Mouse (Mus musculus) embryonic stem cell, embryonic (primary cell): ENCODE data around the gene Ltv1.

ENCODE experiments used
- CTCF ChIA-PET, 4 experiments: fragments of 300-600 bp in 2 of 4; fragments of 350-600 bp in 2 of 4; sonication (Branson Sonifier 250); formaldehyde crosslinking; loops; one replicate each; lab custom pipeline; 2022; ENCODE audit warnings: inconsistent platforms in 2 of 4; lab: Charles Lee
- POLR2A ChIA-PET, 4 experiments: fragments of 300-600 bp in 2 of 4; fragments of 350-600 bp in 2 of 4; sonication (Branson Sonifier 250); formaldehyde crosslinking; loops; one replicate each; lab custom pipeline; 2022; ENCODE audit warnings: antibody characterized with exemption in 4 of 4, inconsistent platforms in 1 of 4; lab: Charles Lee

The Ltv1 gene

DNA sequence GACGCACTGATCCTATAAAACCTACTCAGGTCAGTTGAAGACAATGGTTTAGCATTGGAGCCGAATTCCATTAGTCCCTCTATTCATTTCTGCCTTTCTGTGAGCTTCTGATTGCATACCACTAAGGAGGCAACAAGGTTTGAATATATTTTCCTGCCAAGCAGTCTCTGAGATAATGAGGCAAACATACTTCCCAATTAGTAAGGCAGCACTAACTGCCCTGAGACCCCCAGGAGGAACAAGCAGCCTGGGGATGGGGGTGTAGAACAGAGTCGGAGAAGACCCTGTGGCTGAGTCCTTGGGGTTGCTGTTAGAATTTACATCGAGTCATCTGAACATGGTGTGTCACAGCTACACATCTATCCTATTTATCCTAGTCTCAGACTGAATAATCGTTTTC is 37.6 kb downstream of the Ltv1 start:
- POLR2A ChIA-PET = interaction anchor here in 1 of 4 experiments (1.1 kb wide), 1 partner anchor 11 kb away, joined by 3 read pairs; no protein-coding TSS in a partner anchor
- CTCF ChIA-PET = no interaction called here

DNA sequence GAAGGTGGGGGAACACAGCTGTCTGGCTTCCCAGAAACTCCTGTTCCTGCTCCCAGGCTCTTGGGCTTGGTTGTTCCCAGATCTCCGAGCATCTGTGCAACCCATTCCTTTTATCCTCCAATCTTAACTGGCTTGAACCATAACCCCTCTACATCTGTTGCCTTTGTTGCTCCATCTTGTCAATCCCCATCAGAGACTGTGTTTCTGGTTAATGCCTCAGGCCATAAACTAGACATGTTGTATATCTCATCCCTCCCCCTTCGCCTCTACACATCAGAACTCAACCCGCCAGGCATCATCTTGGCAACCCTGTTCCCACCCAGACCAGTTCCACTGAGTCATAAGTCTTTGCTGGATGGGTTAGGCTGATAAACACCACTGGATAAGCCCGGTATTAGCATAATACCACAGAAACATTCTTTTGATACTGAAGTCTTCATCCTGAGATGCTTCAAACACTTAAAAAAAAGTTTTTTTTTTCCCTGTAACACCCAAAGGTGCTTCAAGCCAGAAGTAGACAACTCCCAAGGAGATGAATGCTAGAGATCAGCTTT is 40.1 kb downstream of the Ltv1 start:
- POLR2A ChIA-PET = no interaction called here
- CTCF ChIA-PET = no interaction called here

DNA sequence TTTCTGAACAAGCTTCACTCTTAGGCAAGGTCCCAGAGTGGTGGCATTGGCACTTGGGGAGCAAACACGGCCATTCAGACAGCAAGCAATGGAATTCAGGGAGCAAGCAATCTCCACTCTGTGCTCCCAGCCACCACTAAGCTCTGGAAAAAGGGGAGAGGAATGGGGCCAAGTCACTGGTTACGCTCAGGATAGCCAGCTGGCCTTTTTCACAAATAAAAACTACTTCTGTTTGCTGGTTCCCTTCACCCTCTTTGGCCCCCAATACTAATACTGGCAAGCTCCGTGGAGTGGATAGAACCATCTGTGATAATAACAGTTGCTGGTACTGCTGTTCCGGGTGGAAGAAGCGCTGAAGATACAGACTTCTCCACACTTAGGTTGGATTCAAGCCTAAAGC is 41.6 kb downstream of the Ltv1 start:
- POLR2A ChIA-PET = no interaction called here
- CTCF ChIA-PET = no interaction called here

DNA sequence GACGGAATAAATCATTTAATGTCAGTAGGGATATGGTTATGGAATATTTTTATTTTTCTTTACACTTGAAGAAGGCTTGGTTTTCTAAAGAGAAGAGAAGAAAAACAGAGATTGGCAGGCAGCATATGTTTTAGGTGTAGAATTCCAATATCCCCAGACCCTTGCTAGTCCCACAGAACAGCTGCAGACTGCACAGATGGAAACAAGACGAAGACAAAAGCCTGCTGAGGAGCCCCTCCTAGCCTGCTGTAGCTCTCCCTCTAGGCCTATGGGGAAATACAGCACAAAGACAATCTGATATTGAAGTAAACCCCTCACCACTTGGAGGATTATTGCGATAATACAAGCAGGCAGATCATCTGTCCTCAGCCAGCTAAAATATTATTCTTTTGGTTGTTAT is 42.5 kb downstream of the Ltv1 start:
- ChIA-PET POLR2A (no interaction called here), CTCF (no interaction called here)

DNA sequence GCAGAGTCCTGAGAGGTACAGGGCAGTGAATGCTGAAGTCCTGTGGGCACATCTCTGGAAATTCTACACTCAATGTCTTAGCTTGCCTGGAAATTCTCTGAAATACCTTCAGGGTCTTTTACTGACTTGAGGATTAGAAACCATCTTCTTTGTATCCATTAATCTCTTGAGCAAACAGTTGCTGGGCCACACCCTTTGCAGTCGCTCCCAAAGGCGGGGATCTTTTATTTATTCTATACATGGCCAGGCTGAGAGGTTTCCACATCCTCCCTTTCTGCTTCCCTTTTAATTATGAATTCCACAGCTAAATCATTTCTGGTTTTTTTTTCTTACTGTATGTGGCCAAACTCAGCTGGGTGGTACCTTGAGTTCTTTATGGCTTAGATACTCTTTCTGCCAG is 52.5 kb downstream of the Ltv1 start:
- POLR2A ChIA-PET = interaction anchor here in 1 of 4 experiments (0.6 to 0.9 kb wide), 2 partner anchors 22 to 51 kb away, joined by 3 read pairs; no protein-coding TSS in a partner anchor
- CTCF ChIA-PET = no interaction called here

DNA sequence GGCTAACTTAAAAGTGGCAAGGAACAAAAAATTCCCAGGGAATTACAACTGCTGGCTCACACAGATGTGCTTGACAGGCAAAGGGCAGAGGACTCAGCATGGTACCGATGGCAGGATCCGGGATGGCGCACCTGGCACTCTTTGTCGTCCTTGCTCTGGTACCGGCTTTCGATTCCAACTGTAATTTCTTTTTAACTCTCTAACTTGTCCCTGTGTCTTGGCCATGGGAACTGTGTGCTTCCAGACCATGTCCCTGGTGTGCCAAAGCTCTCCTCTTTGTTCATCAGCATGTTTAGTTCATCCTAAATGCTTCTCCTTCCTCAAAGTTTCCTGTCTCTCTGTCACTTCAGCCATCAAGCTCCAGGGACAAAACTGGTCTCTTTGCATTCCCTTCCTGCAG is 55.1 kb downstream of the Ltv1 start:
- CTCF ChIA-PET = no interaction called here
- POLR2A ChIA-PET = no interaction called here

DNA sequence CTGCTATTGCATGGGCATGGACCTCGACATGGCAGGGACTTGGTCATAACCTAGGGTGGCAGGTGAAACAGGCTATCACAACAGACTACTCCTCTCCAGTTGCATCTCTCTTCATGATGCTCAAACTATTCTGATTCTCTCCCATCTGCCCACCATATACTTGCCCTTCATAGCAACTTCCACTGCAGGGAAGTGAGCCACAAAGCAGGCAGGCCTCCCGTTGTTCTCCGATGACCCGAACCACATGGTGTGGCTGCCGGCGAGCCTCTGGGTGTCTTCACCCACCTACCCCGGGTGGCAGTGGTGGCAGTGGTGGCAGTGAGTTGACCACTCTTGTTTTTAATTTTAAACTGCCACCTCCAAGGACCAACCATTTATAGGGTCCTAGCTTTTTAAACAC is 57.2 kb downstream of the Ltv1 start:
- CTCF ChIA-PET = interaction anchor here in 1 of 4 experiments (0.7 kb wide), 1 partner anchor 1246 kb away, joined by 3 read pairs; no protein-coding TSS in a partner anchor

DNA sequence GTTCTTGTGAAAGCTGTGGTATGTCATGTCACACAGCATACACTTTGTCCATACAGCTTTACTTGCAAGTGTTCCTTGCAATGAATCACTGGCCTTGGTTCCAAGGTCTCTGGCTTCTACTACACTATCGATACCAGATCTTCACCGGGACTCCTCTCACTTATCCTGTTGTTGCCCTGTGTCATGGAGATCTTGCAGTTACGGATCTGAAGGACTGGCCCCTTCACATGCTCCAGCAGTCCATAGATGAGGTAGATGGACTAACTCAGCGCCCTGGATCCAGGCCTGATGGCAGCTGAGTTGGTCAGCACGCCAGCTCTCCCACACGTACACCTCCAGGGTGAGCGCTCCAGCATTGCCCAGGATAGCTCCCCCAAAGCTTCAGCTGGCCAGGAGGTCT is 57.7 kb downstream of the Ltv1 start:
- ChIA-PET CTCF (interaction anchor here in 1 of 4 experiments (0.7 kb wide), 1 partner anchor 1247 kb away, joined by 3 read pairs; no protein-coding TSS in a partner anchor), POLR2A (interaction anchor here in 1 of 4 experiments (0.5 to 0.8 kb wide), 3 partner anchors 12 to 113 kb away, joined by 3 to 4 read pairs (median 3); no protein-coding TSS in a partner anchor)

More for the DNA sequence above, 57.2 kb downstream of the Ltv1 start:
- POLR2A ChIA-PET = no interaction called here

DNA sequence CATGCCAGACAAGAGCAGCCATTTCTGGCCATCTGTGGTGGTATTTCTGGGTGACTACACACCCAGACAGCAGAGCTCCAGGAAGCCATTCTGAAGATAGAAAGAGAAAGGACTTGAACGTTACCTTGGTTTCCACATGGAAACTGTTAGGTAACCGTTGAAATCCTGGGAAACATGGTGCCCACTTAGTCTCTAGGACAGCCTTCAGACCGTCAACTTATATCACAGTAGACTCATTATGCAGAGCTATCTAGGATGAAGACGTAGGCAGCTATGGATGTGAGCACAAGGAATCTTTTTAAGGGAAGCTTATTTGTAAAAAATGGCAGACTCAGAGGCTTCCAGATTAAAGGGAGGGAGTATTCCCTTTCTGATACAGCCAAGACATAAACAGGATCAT is 59.1 kb downstream of the Ltv1 start:
- ChIA-PET CTCF (no interaction called here), POLR2A (interaction anchor here in 1 of 4 experiments (0.5 to 1.0 kb wide), 4 partner anchors 26 to 265 kb away, joined by 3 to 4 read pairs (median 3); no protein-coding TSS in a partner anchor)
